Mouse (Mus musculus): ENCODE data around the gene Skp2. TPM values are rescaled to one million over a fixed set of nuclear protein-coding genes. Genes with fewer than 3 reads are reported as not detected.

The Skp2 gene
- total and polyA plus RNA-seq, 3 experiments, result 0.89 to 3.2 (median 2.3) TPM

DNA sequence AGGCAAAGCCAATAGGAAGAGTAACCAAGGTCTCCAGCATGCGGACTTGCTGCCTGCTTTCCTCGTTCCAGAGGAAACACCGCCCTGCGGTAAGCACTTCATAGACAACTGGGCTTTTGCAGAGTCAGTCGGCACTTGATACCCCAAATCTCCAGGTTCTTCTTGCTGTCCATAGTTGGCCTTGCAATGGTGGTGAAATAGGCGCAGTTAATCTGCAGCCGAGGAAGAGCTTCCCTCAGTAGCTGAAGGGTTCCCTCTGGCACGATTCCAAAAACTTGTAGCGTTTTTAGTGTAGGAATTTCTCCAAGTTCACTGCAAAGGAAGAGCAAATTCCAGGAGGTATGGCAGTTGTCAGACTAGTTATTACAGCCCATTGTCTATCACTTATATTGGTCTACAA, 41.7 kb downstream of the Skp2 start:
- peak; percentile 35 for DNase-seq

DNA sequence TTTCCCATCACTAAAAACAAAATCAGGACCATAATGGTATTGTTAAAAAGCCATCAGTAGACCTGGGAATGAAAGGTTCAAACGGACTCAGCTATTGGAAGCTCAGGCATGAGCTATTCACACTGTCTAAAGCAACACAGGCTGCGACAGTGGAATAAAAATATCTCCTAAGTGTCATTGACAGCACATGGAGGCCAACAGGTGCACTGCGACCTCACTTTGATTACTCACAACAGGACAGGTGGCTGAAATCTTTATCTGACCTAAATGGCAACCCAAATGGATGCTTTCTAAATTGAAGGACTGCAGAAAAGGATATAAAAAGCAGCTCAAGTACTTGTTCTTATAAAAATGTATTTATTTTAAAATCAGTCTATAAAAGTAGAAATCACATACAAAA, 43.6 kb downstream of the Skp2 start:
- DNase-seq, result no peak

DNA sequence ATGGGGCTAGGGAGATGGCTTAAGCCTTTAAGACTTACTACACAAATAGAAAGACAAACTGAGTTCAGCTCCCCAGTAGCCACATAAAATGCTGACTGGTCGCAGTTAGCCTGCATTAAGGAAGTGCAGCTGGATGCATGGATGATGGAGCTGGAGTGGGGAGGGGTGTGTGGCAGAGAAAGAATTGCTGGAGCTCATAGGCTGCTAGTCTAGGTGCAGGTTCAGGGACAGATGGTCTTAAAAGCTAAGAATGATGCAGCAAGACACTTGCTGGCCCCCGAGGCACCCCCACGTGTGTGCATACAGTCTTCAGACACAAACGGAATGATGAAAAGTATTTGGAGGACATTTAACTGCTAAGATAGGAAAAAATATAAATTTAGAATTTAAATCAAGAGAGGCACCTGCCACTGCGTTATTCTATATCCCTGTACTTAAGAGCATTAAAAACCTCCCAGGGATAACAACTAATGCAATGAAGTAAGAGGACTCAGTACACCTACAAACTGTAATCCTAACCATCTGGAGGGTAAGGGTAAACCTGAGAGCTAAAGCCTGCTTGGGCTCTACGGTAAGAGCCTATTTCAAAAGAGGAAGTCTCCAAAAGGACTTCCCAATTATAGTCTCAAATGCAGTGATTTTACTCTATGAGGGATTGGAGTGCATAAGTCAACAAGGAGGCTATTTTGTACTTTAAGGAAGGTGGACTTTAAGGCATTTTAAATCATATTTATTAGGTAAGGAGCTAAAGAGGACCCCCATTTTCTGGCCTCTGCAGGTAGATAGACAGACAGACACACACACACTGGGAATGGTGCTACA, 44.5 kb downstream of the Skp2 start:
- DNase-seq, result no peak

DNA sequence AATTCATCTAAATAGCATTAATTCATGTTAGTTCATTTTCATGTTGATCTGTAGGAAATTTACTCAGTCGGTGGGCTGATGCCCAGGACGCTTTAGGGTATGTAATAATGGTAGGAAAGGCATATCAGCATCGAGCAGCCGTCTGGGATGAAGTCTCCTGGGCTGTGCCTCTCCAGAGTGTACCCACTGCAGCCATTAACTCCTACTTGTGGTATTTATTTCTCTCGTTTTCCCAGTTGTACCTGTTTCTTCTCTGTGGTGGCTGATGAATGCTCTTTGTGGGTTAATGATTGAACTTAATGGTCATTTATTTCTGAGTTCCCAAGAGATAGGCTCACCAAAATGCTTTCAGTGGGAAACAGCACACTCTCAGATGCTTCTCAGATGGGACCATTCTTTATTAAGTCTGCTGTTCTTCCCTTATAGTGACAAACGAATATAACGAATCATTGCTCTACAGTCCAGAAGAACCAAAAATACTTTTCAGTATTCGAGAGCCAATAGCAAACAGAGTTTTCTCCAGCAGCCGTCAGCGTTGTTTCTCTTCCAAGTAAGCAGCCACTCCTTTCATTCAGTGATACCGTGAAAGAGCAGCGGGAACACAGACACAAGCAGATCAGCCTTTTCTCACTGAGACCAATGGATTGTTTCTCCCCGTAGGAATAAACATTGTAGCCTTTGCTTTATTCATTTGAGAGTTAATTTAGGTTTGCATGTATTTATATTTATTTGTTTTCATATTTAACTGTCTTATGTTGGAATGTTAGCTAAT, 48.7 kb downstream of the Skp2 start:
- DNase-seq, result no peak

DNA sequence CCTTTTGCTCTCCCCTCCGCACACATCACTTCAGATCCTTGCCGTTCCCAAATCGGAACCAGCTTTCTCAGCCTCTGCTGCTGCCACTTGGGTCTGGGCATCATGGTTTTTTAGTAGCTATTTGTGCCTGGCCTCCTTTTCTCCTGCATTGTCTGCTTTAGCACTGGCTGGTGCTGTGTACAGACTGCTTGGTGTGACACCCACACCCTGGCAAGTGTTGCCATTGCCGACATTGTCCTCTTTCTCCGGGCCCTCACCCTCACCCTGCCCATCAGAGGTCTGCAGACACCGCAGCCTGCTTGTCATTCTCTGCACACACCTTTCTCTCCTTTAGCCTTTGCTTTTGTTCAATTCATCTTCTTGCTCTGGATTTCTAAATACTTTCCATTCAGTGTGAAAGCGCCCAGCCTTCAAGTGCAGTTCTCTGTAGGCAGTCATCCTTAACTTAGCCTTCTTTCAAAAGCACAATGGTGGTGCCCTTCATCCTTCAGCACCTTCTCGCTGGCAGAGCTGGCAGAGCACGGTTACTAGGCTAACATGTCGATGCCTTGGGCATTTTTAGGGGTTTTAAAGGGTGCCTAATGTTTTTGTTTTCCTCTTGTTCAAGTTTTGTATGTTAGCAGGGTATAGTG, 54.7 kb downstream of the Skp2 start:
- no peak for DNase-seq

DNA sequence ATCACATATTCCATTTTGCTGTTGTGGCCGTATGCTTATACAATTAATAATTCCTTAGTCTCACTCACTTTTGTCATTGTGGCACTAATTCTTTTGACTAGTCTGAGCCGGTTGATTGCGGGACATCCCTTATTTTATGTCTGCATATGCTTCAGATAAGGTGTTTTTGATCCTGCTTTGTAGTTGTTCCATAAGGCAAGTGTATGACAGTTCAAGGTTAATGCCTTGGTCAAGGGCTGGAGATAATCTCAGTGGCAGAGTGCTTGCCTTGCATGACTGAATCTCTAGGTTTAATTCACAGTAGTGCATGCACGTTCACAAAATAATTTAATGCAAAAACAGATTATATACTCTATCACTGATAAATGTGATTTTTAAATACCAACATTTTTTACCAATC, 58.4 kb downstream of the Skp2 start:
- no peak for DNase-seq

DNA sequence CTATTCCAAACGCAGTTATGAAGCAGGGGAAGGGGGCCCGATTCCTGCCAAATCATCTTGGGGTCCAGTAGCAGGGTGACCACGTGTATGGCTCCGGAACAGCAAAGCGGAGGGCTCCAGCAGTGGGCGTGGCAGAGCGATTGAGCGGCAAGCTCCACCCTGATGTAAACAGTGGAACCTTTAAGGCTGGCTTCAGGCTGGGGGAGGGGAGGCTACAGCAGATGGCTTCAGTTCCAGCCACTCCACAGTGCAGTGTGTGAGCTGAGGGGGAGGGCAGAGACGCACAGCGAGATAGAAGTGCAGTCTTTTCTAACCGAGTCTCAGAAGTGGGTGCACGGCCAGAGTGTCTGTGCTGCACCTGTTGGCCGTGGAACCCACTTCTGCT, 60.9 kb downstream of the Skp2 start:
- no peak for DNase-seq

DNA sequence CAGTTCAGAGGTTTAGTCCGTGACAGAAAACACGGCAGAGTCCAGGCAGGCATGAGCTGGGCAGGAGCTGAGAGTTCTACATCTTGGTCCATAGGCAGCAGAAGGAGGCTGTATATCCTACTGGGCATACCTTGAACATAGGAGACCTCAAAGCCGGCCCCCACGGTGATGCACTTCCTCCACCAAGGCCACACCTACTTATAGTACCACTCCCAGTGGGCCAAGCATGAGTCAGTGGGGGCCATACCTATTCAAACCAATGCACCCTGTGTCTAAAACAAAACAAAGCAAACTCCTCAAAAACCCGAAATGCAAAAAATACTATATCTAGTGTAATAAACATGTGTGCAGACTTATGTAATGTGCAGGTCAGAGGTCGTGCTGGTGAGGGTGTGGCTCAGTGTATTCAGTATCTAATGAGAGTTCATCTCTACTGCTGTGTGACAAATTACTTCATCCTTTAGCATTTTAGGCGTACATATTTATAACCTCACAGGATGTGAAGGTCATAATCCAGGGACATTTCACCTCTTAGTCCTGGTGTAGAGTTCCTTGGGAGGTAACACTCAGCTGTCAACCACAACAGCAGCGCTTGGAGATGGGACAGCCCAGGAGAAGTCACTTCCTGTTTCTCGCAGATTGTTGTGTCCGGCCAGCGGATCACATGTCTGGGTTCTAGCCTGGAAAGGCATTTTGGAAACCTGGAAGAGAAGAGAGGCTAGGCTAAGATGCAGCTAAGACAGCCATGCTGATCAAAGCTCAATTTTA, 61.4 kb downstream of the Skp2 start:
- no peak for DNase-seq

DNA sequence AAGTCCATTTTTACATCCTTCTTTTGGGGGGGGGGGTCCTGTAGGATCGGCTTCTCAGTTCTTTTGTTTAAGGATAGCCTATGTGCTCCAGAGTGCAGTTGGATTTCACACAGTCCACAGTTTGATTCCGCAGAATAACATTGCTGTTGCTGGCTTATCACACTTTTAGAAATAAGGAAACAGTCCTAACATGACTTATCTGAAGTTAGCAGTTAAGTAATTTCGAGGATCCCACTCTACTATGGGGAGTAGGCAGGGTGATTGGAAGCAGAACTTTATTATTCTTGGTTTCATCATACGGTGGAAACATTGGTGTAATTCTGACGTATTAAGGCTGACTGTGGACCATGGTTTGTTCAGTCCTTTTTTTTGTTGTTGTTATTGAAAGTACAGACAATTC, 64.6 kb downstream of the Skp2 start:
- DNase-seq, result no peak

DNA sequence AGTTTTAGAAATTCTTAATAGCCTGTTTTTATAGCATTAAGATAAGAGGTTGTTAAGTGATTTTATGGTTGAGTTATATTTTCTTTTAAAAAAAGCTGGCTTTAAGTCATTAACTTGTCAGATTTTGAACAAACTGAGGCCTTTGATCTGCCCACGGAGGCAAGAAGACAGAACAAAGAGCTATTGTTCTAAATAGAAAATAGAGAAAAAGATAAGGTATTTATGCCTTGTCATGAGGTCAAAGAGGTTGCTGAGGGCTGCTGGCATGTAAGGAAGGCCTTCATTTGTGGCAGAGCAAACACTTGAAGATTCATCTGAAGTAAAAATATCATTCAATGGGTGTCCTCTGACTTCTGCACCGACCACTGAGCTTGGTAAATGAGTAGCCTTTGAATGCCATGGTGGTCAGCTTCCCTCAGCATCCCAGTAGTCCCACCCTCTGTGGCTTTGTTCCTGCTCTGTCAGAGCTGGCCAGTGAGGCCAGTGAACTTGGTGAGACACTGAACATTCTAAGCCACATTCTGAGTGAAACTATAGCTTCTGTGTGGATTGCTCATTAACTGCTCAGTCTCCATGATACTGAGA, 66.0 kb downstream of the Skp2 start:
- DNase-seq, result no peak

DNA sequence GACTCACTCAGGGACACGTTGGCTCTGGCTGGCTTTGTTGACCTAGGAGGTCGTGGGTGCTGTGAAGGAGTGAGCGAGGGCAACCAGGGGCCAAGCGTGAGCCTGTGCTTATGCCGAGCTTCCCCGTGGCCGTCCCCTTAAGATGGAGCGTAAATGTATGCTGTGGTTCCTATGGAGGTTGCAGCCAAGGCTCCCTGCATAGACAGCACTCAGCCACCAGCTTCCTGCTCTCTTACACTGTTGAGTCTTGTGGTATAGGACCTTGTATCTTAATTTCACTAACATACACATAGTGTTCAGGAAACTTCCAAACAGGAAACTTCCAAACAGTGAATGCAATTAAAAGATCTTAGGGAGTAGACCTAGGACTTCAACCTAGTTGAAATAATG, 66.5 kb downstream of the Skp2 start:
- DNase-seq, result no peak

DNA sequence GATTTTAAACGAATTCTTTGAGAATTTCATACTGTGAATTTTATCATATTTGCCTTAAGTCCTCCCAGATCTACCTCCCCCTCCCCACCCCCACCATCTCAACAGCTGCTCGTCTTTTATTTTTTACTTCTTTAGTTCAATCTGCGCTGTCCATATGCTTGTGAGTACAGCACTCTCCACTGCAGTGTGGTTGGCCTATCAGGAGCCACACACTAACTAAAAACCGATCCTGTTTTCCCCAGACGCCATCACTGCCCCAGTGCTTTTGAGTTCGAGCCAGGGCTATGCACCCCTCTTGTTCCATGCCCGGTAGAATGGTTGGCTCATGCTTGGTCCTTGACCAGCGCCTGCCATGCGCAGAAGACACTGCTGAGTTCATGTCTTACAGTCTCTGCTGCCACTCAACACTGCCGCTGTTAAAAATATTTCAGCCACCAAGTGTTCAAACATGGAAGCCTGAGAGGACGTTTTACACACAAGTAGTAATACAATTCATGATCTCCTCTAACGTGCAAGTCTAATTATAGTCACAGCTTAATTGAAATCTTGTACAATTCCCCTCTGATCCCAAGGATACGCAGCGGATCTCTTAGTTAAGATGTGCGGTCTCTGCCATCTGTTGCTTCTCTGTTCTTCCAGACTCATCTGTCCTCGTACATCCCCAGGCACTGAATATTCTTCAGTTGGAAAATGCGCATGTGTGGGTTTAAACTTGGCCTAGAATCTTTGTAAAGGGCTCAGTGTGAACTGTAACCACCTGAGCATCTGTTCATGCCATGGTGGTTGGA, 67.1 kb downstream of the Skp2 start:
- DNase-seq, result no peak

DNA sequence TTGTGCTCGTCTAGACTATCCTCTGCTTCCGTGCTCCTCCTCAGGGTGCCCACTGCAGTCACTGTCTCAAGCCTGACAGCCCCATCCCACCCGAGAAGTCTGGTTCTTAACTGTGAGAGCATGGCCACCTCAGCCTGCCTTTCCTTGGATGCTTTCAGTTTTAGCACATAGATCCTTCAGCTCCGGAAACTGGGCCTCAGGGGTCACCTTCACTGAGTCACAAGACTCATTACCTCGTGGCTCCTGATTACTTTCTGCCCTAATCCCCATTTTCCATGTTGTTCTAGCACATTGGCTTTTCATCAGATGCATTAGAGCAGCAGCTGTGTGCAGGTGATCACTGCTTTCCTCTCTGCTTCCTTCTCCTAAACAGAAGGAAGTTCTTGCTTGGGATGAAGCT, 67.8 kb downstream of the Skp2 start:
- DNase-seq, result no peak

DNA sequence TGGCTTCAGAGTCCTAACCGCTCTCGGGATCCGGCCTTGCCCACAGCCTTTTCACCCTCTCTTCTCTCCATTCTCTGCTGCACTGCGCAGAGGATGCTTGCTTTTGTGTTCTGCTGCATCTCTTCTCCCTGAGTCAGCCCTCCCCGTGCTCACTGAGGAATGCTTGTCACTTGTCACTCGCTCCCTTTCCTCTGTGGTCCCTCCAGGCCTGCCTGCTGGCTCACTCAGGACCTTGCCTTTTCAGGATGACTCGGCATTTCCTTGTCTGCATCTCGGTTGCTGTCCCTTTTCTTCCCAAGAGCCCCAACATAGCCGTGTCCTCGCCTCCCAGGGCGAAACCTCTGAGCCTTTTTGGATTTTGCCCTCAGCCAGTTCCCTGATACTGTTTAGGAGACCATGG, 68.4 kb downstream of the Skp2 start:
- no peak for DNase-seq

DNA sequence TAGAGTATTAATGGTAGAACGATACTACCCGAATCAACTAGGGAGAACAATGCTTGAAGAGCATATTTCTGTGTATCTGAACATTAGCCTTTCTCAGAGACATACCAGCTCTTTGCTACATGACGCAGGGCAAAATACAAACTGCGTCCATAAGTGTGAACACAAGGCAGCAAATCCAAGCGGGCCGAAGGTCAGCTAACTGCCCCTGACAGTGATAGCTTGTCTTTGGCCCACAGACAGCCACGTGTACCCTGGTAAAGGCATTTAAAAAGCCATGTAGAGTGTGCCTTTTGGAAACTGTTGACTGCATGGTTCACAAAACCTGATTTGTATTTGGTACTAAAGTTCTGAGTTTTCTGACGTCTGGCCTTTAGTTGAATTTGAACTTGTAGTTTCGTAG, 72.5 kb downstream of the Skp2 start:
- DNase-seq, result peak; percentile 52

DNA sequence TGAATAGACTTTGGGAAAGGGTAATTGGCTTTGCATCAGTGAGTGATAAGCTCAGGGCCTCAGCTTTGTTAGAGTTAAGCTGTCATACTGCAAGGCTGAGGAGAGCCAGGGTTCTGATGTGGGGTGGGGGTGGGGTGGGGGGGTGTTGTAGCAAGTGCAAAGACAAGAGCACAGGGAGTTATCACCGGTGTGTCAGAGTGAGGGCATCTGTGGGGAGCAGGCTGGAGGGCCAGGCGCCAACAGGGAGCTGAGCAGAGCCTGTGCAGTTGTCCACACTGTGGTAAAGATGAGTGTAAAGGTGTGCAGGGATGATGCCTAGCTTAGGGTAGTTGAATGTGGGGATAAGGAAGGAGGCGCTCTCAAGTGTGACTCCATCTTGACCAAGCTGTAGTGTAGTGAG, 73.9 kb downstream of the Skp2 start:
- no peak for DNase-seq

DNA sequence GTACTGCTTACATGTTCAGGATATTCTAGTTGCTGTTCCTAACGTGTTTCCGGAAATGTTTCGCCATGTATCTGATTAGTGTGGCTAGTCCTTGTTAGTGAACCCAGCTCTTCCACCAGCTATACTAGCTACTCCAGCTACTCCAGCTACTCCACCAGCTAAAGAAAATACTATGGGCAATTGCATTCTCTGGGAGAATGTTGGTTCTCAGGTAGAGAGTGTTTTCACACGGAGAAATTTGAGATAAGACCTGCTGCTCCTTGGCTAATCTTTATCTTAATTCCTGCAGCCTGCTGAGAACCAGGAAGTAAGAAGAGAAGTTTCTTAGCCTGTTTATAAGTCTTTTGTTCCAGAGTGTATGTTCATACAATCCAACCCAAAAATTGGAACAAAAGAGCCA, 75.0 kb downstream of the Skp2 start:
- DNase-seq, result no peak

DNA sequence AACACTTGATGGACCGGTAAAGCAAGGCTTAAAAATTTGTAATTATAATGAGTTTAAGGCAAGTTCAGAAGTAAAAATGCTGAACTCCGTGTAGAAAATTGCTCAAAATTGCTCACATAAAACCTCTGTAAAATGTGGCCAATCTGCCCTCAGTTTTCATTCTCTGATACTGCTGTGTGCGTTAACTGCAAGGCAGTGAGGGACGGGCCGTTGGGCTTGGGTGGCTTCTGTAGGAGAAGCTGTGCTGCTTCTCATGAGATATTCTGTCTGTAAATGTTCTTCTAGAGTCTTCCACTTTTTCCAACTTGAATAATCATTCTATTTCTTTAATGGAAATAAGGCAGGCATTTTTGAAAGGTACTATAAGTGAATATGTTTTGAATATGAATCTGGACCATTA, 75.6 kb downstream of the Skp2 start:
- no peak for DNase-seq

DNA sequence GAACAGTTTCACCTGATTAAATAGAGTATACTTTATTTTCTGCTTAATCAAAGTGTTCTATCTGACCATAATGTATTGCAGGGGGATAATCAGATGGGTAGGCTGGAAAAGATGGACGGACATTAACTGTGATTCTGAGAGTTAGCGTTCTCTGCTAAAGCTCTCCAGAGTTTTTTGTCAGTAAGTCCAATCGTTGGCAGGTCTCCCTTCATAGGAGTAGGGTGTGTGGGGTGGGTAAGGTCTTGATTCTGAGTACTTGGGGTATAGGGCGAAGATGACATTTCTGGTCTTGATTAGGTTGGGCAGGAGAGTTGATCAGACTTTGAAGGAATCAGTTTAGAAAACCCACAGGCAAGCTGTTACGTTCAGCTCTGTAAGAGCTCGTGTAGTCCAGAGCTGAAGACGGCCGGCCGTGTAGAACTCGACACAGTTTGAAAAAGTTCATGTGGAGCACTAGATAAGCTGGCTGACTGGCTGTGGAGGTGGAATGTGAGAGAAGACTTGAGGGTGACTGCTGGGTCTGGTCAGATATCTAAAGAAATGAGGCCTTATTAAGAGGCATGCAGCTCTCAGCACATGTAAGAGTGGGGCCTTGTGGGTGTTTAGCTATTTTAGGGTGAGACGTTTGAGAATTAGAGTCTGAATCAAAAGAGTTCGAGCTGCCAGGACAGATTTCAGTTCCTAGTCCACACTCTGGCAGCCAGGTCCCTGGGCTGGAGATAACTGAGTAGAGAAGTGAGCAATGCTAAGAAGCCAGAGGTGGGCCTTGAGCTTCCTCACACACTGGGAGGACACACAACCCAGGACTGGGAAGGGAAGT, 76.5 kb downstream of the Skp2 start:
- DNase-seq, result no peak

DNA sequence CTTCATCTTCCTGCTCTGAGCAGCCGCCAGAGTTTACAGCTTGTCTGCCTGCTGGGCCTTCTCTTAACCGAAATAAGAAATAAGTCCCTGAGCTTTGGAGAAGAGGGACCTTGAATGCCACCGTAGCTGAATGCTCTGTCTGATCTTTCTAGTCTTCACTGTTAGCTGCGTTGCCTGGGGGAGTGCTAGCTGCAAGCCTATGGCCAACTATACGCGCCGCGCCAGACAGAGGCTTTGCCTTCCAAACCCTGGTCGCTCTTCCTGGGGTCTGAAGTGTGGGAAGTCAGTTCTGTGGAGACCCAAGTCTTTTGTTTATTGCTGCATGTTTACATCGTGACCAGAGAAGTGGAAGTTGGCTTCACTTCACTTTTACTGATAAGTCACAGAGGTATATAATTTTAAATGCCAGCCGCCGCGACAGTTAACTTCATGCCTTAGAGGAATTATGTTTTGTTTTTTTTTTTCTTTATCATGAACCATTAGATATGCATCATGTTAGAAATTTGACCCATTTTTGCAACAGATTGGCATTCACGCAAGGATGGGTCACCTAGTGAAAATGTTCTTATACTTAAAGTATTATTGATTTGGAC, 79.5 kb downstream of the Skp2 start:
- no peak for DNase-seq

All from adrenal gland, adult 2 months (tissue).